Mouse (Mus musculus): Measurements from ENCODE around the gene Yy1.
"Not testable (repeated sequence)": the region's sequence is repeated elsewhere in the genome, so short reads cannot be mapped to it uniquely, and the experiment has no call there.

Yy1 gene

GRCm38 (mm10) chr12:108826282-108826957 lies 33.6 kb downstream of the Yy1 start:
- no peak for DNase-seq (ENCODE audit: low read depth, low spot score)

- no peak for DNase-seq (ENCODE audit: low read depth, low spot score)
Observed at GRCm38 (mm10) chr12:108826958-108827535, 34.3 kb downstream of the Yy1 start.

GRCm38 (mm10) chr12:108827641-108828040 lies 34.9 kb downstream of the Yy1 start:
- DNase-seq (ENCODE audit: low read depth, low spot score), result no peak

- DNase-seq (ENCODE audit: low read depth, low spot score), result no peak
Observed at GRCm38 (mm10) chr12:108829636-108830035, 36.9 kb downstream of the Yy1 start.

- no peak for DNase-seq (ENCODE audit: low read depth, low spot score)
Observed at GRCm38 (mm10) chr12:108830358-108830757, 37.6 kb downstream of the Yy1 start.

GRCm38 (mm10) chr12:108831966-108832643 lies 39.3 kb downstream of the Yy1 start:
- no peak for DNase-seq (ENCODE audit: low read depth, low spot score)

GRCm38 (mm10) chr12:108832851-108833250 lies 40.1 kb downstream of the Yy1 start:
- no peak for DNase-seq (ENCODE audit: low read depth, low spot score)

- DNase-seq (ENCODE audit: low read depth, low spot score), result no peak
Observed at GRCm38 (mm10) chr12:108833408-108833807, 40.6 kb downstream of the Yy1 start.

- no peak for DNase-seq (ENCODE audit: low read depth, low spot score)
Observed at GRCm38 (mm10) chr12:108834337-108834736, 41.6 kb downstream of the Yy1 start.

- DNase-seq (ENCODE audit: low read depth, low spot score), result no peak
Observed at GRCm38 (mm10) chr12:108834786-108835185, 42.0 kb downstream of the Yy1 start.

GRCm38 (mm10) chr12:108835208-108835839 lies 42.6 kb downstream of the Yy1 start:
- DNase-seq (ENCODE audit: low read depth, low spot score), result no peak

GRCm38 (mm10) chr12:108835840-108836409 lies 43.2 kb downstream of the Yy1 start, which contains the start of the genes Slc25a29 and Slc25a47:
TSS of gene Slc25a29 (minus strand) at chr12:108835883.
TSS of gene Slc25a47 (plus strand) at chr12:108836046.
- DNase-seq (ENCODE audit: low read depth, low spot score), result peak; percentile 92

- DNase-seq (ENCODE audit: low read depth, low spot score), result no peak
Observed at GRCm38 (mm10) chr12:108836722-108837121, 43.9 kb downstream of the Yy1 start.

GRCm38 (mm10) chr12:108841181-108841580 lies 48.4 kb downstream of the Yy1 start:
- DNase-seq (ENCODE audit: low read depth, low spot score), result no peak

GRCm38 (mm10) chr12:108842663-108843062 lies 49.9 kb downstream of the Yy1 start:
- no peak for DNase-seq (ENCODE audit: low read depth, low spot score)

GRCm38 (mm10) chr12:108848033-108848432 lies 55.3 kb downstream of the Yy1 start:
- DNase-seq (ENCODE audit: low read depth, low spot score), result not testable (repeated sequence)

- no peak for DNase-seq (ENCODE audit: low read depth, low spot score)
Observed at GRCm38 (mm10) chr12:108849488-108850022, 56.8 kb downstream of the Yy1 start.

GRCm38 (mm10) chr12:108850129-108850528 lies 57.4 kb downstream of the Yy1 start:
- no peak for DNase-seq (ENCODE audit: low read depth, low spot score)

GRCm38 (mm10) chr12:108850886-108851285 lies 58.1 kb downstream of the Yy1 start:
- DNase-seq (ENCODE audit: low read depth, low spot score), result no peak

GRCm38 (mm10) chr12:108852822-108853221 lies 60.0 kb downstream of the Yy1 start:
- no peak for DNase-seq (ENCODE audit: low read depth, low spot score)

GRCm38 (mm10) chr12:108855081-108855480 lies 62.3 kb downstream of the Yy1 start:
- DNase-seq (ENCODE audit: low read depth, low spot score), result no peak

GRCm38 (mm10) chr12:108856186-108856585 lies 63.4 kb downstream of the Yy1 start:
- DNase-seq (ENCODE audit: low read depth, low spot score), result no peak
